Mouse (Mus musculus): ENCODE results near the gene Gcnt1. TPM values are rescaled to one million over a fixed set of nuclear protein-coding genes. Genes with fewer than 3 reads are reported as not detected.

Gene Gcnt1
- polyA plus RNA-seq, 1 experiment from 2014 or later = 5.4 TPM

- Histone ChIP-seq H3K36me3 (ENCODE audit: insufficient read depth) (no peaks in the 10 kb centered on the region), H3K4me3 (ENCODE audit: low read depth, low read length) (no peak overlapping the region), H3K27ac (ENCODE audit: low read depth) (no peak overlapping the region), H3K4me1 (ENCODE audit: insufficient read depth) (no peaks in the 10 kb centered on the region), H3K9me3 (ENCODE audit: low read depth, low read length) (no peaks in the 10 kb centered on the region), H3K9ac (no peak overlapping the region), H3K4me2 (no peak overlapping the region), H3K27me3 (ENCODE audit: insufficient read depth, low read length) (no peaks in the 10 kb centered on the region)
- TF ChIP-seq CTCF (IDR thresholded peaks at IDR 0.05; ENCODE audit: low read depth) = no peak
- ATAC-seq (ENCODE audit: insufficient read depth) (no peak), DNase-seq (no peak)
- 82% methylated on average over 7 of the region's 7 CpGs for WGBS
Measured at GRCm38 (mm10) chr19:17344881-17345280, 27.8 kb downstream of the Gcnt1 start.

DNA sequence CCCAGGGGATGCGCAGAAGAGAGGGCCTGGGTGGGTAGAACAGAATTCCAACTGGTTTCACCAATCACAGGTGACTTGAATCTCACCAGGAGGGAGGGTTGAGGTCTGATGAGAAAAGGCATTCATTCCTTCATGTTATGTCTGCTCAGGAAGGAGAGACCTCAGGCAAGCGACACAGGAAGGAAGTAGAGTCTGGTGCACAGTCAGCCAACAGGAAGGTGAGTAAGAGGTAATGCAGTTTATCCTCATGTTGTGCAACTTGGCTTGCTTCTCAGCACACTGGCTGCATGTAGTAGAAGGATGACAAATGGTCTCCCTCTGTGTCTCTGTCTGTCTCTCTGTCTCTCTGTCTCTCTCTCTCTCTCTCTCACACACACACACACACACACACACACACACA is 33.1 kb downstream of the Gcnt1 start:
- Histone ChIP-seq H3K4me3 (ENCODE audit: low read depth, low read length) (no peak overlapping the region), H3K27me3 (ENCODE audit: insufficient read depth, low read length) (no peaks in the 10 kb centered on the region), H3K9ac (no peak overlapping the region), H3K4me1 (ENCODE audit: insufficient read depth) (peaks cover 16% of the 10 kb centered on the region), H3K36me3 (ENCODE audit: insufficient read depth) (no peaks in the 10 kb centered on the region), H3K9me3 (ENCODE audit: low read depth, low read length) (no peaks in the 10 kb centered on the region), H3K27ac (ENCODE audit: low read depth) (no peak overlapping the region), H3K4me2 (no peak overlapping the region)
- DNase-seq (no peak), ATAC-seq (ENCODE audit: insufficient read depth) (no peak)
- no peak for TF ChIP-seq CTCF (IDR thresholded peaks at IDR 0.05; ENCODE audit: low read depth)
- WGBS = 77% methylated on average over 2 of the region's 2 CpGs

- Histone ChIP-seq H3K9ac (no peak overlapping the region), H3K4me2 (0 out of 2 replicates have a peak overlapping the region, but pooled peaks have one; percentile 20), H3K4me3 (ENCODE audit: low read depth, low read length) (no peak overlapping the region), H3K36me3 (ENCODE audit: insufficient read depth) (no peaks in the 10 kb centered on the region), H3K27ac (ENCODE audit: low read depth) (peak overlapping the region; percentile 1; the same call in 1 of the 2 replicates), H3K4me1 (ENCODE audit: insufficient read depth) (peaks cover 28% of the 10 kb centered on the region), H3K9me3 (ENCODE audit: low read depth, low read length) (no peaks in the 10 kb centered on the region), H3K27me3 (ENCODE audit: insufficient read depth, low read length) (no peaks in the 10 kb centered on the region)
- no peak for TF ChIP-seq CTCF (IDR thresholded peaks at IDR 0.05; ENCODE audit: low read depth)
- DNase-seq (peak; percentile 46), ATAC-seq (ENCODE audit: insufficient read depth) (no peak)
- 34% methylated on average over 7 of the region's 7 CpGs for WGBS
Measured at GRCm38 (mm10) chr19:17337057-17337679, 35.5 kb downstream of the Gcnt1 start.

DNA sequence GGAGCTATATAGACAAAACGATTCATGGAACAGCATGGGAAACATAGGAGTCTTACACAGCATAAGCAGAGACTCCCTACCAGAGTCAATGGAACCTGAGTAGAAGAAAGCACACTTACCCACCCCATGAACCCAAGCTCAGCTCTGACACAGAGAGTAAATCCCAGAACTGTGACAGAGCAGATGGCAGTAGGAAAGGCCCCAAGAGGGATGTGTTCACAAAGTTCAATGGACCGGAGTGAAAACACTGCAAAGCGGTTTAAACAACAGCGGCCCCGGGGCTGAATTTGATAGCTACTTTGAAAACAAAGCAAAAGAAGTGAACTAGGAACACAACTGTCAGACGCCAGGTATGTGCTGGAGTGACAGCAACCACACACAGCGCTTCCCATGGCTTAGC is 36.0 kb downstream of the Gcnt1 start:
- ATAC-seq (ENCODE audit: insufficient read depth) (no peak), DNase-seq (no peak)
- H3K27ac ChIP-seq (ENCODE audit: low read depth) = peak overlapping the region; percentile 1; the same call in 1 of the 2 replicates
- no peaks in the 10 kb centered on the region for H3K36me3 ChIP-seq (ENCODE audit: insufficient read depth)
- no peak overlapping the region for H3K4me3 ChIP-seq (ENCODE audit: low read depth, low read length)
- 41% methylated on average over 7 of the region's 7 CpGs for WGBS
- H3K9ac ChIP-seq = no peak overlapping the region
- H3K4me1 ChIP-seq (ENCODE audit: insufficient read depth) = peaks cover 28% of the 10 kb centered on the region
- no peaks in the 10 kb centered on the region for H3K27me3 ChIP-seq (ENCODE audit: insufficient read depth, low read length)
- H3K4me2 ChIP-seq = 0 out of 2 replicates have a peak overlapping the region, but pooled peaks have one; percentile 20
- no peaks in the 10 kb centered on the region for H3K9me3 ChIP-seq (ENCODE audit: low read depth, low read length)
- TF ChIP-seq CTCF (IDR thresholded peaks at IDR 0.05; ENCODE audit: low read depth) = no peak

- peaks cover 28% of the 10 kb centered on the region for H3K4me1 ChIP-seq (ENCODE audit: insufficient read depth)
- 44% methylated on average over 12 of the region's 12 CpGs for WGBS
- H3K9ac ChIP-seq = no peak overlapping the region
- H3K4me2 ChIP-seq = peak overlapping the region; percentile 35
- peak overlapping the region; percentile 54; the same call in 1 of the 2 replicates for H3K27ac ChIP-seq (ENCODE audit: low read depth)
- no peak for TF ChIP-seq CTCF (IDR thresholded peaks at IDR 0.05; ENCODE audit: low read depth)
- peak; percentile 65 for DNase-seq
- ATAC-seq (ENCODE audit: insufficient read depth) = peak; percentile 21; the same call in 1 of the 2 replicates
- no peak overlapping the region for H3K4me3 ChIP-seq (ENCODE audit: low read depth, low read length)
- H3K27me3 ChIP-seq (ENCODE audit: insufficient read depth, low read length) = no peaks in the 10 kb centered on the region
- no peaks in the 10 kb centered on the region for H3K9me3 ChIP-seq (ENCODE audit: low read depth, low read length)
- no peaks in the 10 kb centered on the region for H3K36me3 ChIP-seq (ENCODE audit: insufficient read depth)
Measured at GRCm38 (mm10) chr19:17334644-17335333, 37.9 kb downstream of the Gcnt1 start.

DNA sequence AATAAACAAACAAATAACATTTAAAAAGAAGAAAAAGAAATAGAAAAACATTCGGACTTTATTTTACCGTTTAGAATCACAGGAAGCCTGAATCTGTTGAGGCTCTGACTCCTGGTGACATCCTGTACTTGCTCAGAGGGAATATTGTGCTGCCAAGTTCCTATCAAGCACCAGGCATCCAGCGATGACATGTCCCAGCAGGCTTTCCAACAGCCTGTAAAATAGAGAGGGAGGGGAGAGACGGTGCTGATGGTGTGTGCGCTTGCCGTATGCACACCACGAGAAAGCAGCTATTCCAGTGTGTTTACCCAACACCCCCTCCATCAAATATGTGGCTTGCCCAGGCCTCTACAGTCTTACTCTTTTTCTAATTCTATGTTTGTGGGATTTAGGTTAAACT is 39.6 kb downstream of the Gcnt1 start:
- no peak overlapping the region for H3K9ac ChIP-seq
- no peak for TF ChIP-seq CTCF (IDR thresholded peaks at IDR 0.05; ENCODE audit: low read depth)
- peaks cover 28% of the 10 kb centered on the region for H3K4me1 ChIP-seq (ENCODE audit: insufficient read depth)
- peak overlapping the region; percentile 62; the same call in 1 of the 2 replicates for H3K27ac ChIP-seq (ENCODE audit: low read depth)
- ATAC-seq (ENCODE audit: insufficient read depth) = peak; percentile 91
- H3K36me3 ChIP-seq (ENCODE audit: insufficient read depth) = 0 out of 2 replicates have a peak, but pooled peaks cover 2% of the 10 kb centered on the region
- 24% methylated on average over 7 of the region's 7 CpGs for WGBS
- peak; percentile 86 for DNase-seq
- no peak overlapping the region for H3K4me2 ChIP-seq
- H3K4me3 ChIP-seq (ENCODE audit: low read depth, low read length) = no peak overlapping the region
- H3K27me3 ChIP-seq (ENCODE audit: insufficient read depth, low read length) = no peaks in the 10 kb centered on the region
- H3K9me3 ChIP-seq (ENCODE audit: low read depth, low read length) = no peaks in the 10 kb centered on the region

GRCm38 (mm10) chr19:17328916-17329315 is 43.7 kb downstream of the Gcnt1 start:
- 97% methylated on average over 10 of the region's 10 CpGs for WGBS
- H3K36me3 ChIP-seq (ENCODE audit: insufficient read depth) = 0 out of 2 replicates have a peak, but pooled peaks cover 2% of the 10 kb centered on the region
- H3K27me3 ChIP-seq (ENCODE audit: insufficient read depth, low read length) = no peaks in the 10 kb centered on the region
- ATAC-seq (ENCODE audit: insufficient read depth) (no peak), DNase-seq (no peak)
- no peaks in the 10 kb centered on the region for H3K9me3 ChIP-seq (ENCODE audit: low read depth, low read length)
- H3K27ac ChIP-seq (ENCODE audit: low read depth) = no peak overlapping the region
- H3K4me1 ChIP-seq (ENCODE audit: insufficient read depth) = peaks cover 10% of the 10 kb centered on the region; the same call in 1 of the 2 replicates
- no peak overlapping the region for H3K4me3 ChIP-seq (ENCODE audit: low read depth, low read length)
- no peak overlapping the region for H3K9ac ChIP-seq
- H3K4me2 ChIP-seq = no peak overlapping the region
- TF ChIP-seq CTCF (IDR thresholded peaks at IDR 0.05; ENCODE audit: low read depth) = no peak

All from lung, embryonic 14.5 days (tissue).